Mouse (Mus musculus): ENCODE results near the gene Pcdh7.

- TF ChIP-seq CTCF (IDR thresholded peaks at IDR 0.05 in 2 of 3, conservative IDR thresholded peaks at IDR 0.05 in 1 of 3; ENCODE audit: control insufficient read depth in 1 of 3, insufficient read depth in 1 of 3, low read depth in 2 of 3, low read length in 3 of 3, poor library complexity in 1 of 3, severe bottlenecking in 1 of 3) (no peak), EP300 (IDR thresholded peaks at IDR 0.05; ENCODE audit: low read depth in 1 of 2, low read length in 2 of 2) (no peak), KAT2A (conservative IDR thresholded peaks at IDR 0.05; ENCODE audit: low read depth, low read length) (no peak), HCFC1 (IDR thresholded peaks at IDR 0.05; ENCODE audit: low read depth, low read length) (no peak)
Observed at GRCm38 (mm10) chr5:57907218-57907617, 189.5 kb downstream of the Pcdh7 start.

Data from MEL (cell line).